Mouse (Mus musculus) MEL (cell line): ENCODE results near the gene Syt8. TPM values are rescaled to one million over a fixed set of nuclear protein-coding genes. Genes with fewer than 3 reads are reported as not detected.

Experiments used
- DNase-seq: peaks from one replicate; pipeline ENCODE4 v3.0.0; 2011; ENCODE audit warnings: low read depth, low spot score
- H3K27ac ChIP-seq: 2 replicates; pipeline ENCODE4 v1.5.1; 2012; ENCODE audit warnings: low read depth, mild to moderate bottlenecking, control low read depth, low read length, moderate library complexity; ENCODE audit not compliant: control insufficient read depth
- H3K27me3 ChIP-seq, 2 experiments: fragments of 150-350 bp in 1 of 2; sonication (generic) in 1 of 2; 2 replicates each; pipeline ENCODE4 v1.6.1; 2012; ENCODE audit warnings: low read length in 2 of 2, mild to moderate bottlenecking in 2 of 2, improper control_type of control experiment in 1 of 2, moderate library complexity in 1 of 2; ENCODE audit not compliant: insufficient read depth in 2 of 2, control insufficient read depth in 1 of 2
- H3K36me3 ChIP-seq, 2 experiments: 2 replicates each; pipeline ENCODE4 v1.6.1; 2012 to 2014; ENCODE audit warnings: low read length in 2 of 2, improper control_type of control experiment in 1 of 2, inconsistent platforms in 1 of 2, mild to moderate bottlenecking in 1 of 2; ENCODE audit not compliant: insufficient read depth in 2 of 2, control insufficient read depth in 1 of 2
- H3K4me1 ChIP-seq, 2 experiments: fragments of 150-350 bp in 1 of 2; sonication (generic) in 1 of 2; 2 replicates each; pipeline ENCODE4 v1.6.1; 2012; ENCODE audit warnings: low read length in 2 of 2, improper control_type of control experiment in 1 of 2, mild to moderate bottlenecking in 1 of 2; ENCODE audit not compliant: insufficient read depth in 2 of 2, control insufficient read depth in 1 of 2
- H3K4me3 ChIP-seq, 2 experiments: fragments of 150-350 bp in 1 of 2; sonication (generic) in 1 of 2; 2 replicates each; pipeline ENCODE4 v1.5.1; 2012; ENCODE audit warnings: low read depth in 2 of 2, low read length in 2 of 2, mild to moderate bottlenecking in 2 of 2, moderate library complexity in 2 of 2, control low read depth in 1 of 2, improper control_type of control experiment in 1 of 2; ENCODE audit not compliant: control insufficient read depth in 1 of 2, insufficient read depth in 1 of 2
- H3K79me2 ChIP-seq: 2 replicates; pipeline ENCODE4 v1.6.1; 2012; ENCODE audit warnings: mild to moderate bottlenecking, low read length, moderate library complexity; ENCODE audit not compliant: control insufficient read depth, poor library complexity, insufficient read depth
- H3K9ac ChIP-seq: 2 replicates; pipeline ENCODE4 v1.6.1; 2012; ENCODE audit warnings: low read depth, mild to moderate bottlenecking, control low read depth, low read length, moderate library complexity; ENCODE audit not compliant: control insufficient read depth, poor library complexity, severe bottlenecking
- H3K9me3 ChIP-seq: fragments of 150-350 bp; sonication (generic); replicated peaks from 2 replicates; pipeline ENCODE4 v1.6.1; 2012; ENCODE audit warnings: mild to moderate bottlenecking, low read length, improper control_type of control experiment, moderate library complexity; ENCODE audit not compliant: insufficient read depth
- BHLHE40 ChIP-seq: IDR thresholded peaks from 2 replicates; pipeline ENCODE4 v1.6.1; 2012; ENCODE audit warnings: low read depth, mild to moderate bottlenecking, inconsistent platforms, low read length, improper control_type of control experiment, borderline replicate concordance
- CHD1 ChIP-seq: IDR thresholded peaks from 2 replicates; pipeline ENCODE4 v1.6.1; 2012; ENCODE audit warnings: low read depth, mild to moderate bottlenecking, inconsistent platforms, low read length, improper control_type of control experiment
- E2F4 ChIP-seq: IDR thresholded peaks from 2 replicates; pipeline ENCODE4 v1.6.1; 2011; ENCODE audit warnings: low read depth, low read length, improper control_type of control experiment, borderline replicate concordance
- ELF1 ChIP-seq: IDR thresholded peaks from 2 replicates; pipeline ENCODE4 v1.6.1; 2014; ENCODE audit warnings: low read depth, mild to moderate bottlenecking, inconsistent platforms, low read length, improper control_type of control experiment, moderate library complexity
- EP300 ChIP-seq, 2 experiments: IDR thresholded peaks; 2 replicates each; pipeline ENCODE4 v1.6.1; 2011; ENCODE audit warnings: improper control_type of control experiment in 2 of 2, low read length in 2 of 2, low read depth in 1 of 2, mild to moderate bottlenecking in 1 of 2
- ETS1 ChIP-seq: IDR thresholded peaks from 2 replicates; pipeline ENCODE4 v1.6.1; 2012; ENCODE audit warnings: low read depth, mild to moderate bottlenecking, inconsistent platforms, low read length, improper control_type of control experiment, moderate library complexity
- GABPA ChIP-seq: IDR thresholded peaks from 2 replicates; pipeline ENCODE4 v1.6.1; 2012; ENCODE audit warnings: low read depth, mild to moderate bottlenecking, inconsistent platforms, low read length, improper control_type of control experiment, moderate library complexity
- GATA1 ChIP-seq: IDR thresholded peaks from 2 replicates; pipeline ENCODE4 v1.6.1; 2011; ENCODE audit warnings: low read depth, low read length, improper control_type of control experiment
- JUND ChIP-seq: IDR thresholded peaks from 2 replicates; pipeline ENCODE4 v1.6.1; 2011; ENCODE audit warnings: low read depth, mild to moderate bottlenecking, improper control_type of control experiment, low read length
- MAZ ChIP-seq: IDR thresholded peaks from 2 replicates; pipeline ENCODE4 v1.6.1; 2012; ENCODE audit warnings: low read depth, mild to moderate bottlenecking, inconsistent platforms, low read length, improper control_type of control experiment
- MXI1 ChIP-seq: IDR thresholded peaks from 2 replicates; pipeline ENCODE4 v1.6.1; 2011; ENCODE audit warnings: mild to moderate bottlenecking, low read depth, low read length, improper control_type of control experiment
- MYC ChIP-seq: IDR thresholded peaks from 2 replicates; pipeline ENCODE4 v1.6.1; 2011; ENCODE audit warnings: low read depth, mild to moderate bottlenecking, low read length, improper control_type of control experiment, moderate library complexity
- NELFE ChIP-seq: IDR thresholded peaks from 2 replicates; pipeline ENCODE4 v1.6.1; 2011; ENCODE audit warnings: low read depth, low read length, improper control_type of control experiment
- NRF1 ChIP-seq: IDR thresholded peaks from 2 replicates; pipeline ENCODE4 v1.6.1; 2014; ENCODE audit warnings: low read depth, mild to moderate bottlenecking, inconsistent platforms, low read length, improper control_type of control experiment, moderate library complexity; ENCODE audit not compliant: poor library complexity, insufficient read depth, severe bottlenecking
- POLR2A ChIP-seq, 2 experiments: IDR thresholded peaks; 2 replicates each; pipeline ENCODE4 v1.6.1; 2011 to 2012; ENCODE audit warnings: low read length in 2 of 2, mild to moderate bottlenecking in 2 of 2, control low read depth in 1 of 2, improper control_type of control experiment in 1 of 2, low read depth in 1 of 2, moderate library complexity in 1 of 2; ENCODE audit not compliant: control insufficient read depth in 1 of 2, insufficient read depth in 1 of 2, poor library complexity in 1 of 2
- POLR2AphosphoS5 ChIP-seq: IDR thresholded peaks from 2 replicates; pipeline ENCODE4 v1.6.1; 2012; ENCODE audit warnings: low read depth, borderline replicate concordance, mild to moderate bottlenecking, inconsistent platforms, low read length, moderate library complexity, mixed read lengths
- RAD21 ChIP-seq: IDR thresholded peaks from 2 replicates; pipeline ENCODE4 v1.6.1; 2011; ENCODE audit warnings: mild to moderate bottlenecking, low read depth, low read length, improper control_type of control experiment
- SMC3 ChIP-seq: IDR thresholded peaks from 2 replicates; pipeline ENCODE4 v1.6.1; 2011; ENCODE audit warnings: low read depth, low read length, improper control_type of control experiment
- TBP ChIP-seq: IDR thresholded peaks from 2 replicates; pipeline ENCODE4 v1.8.0; 2011; ENCODE audit warnings: low read depth, low read length, improper control_type of control experiment
- TCF12 ChIP-seq: IDR thresholded peaks from 2 replicates; pipeline ENCODE4 v1.6.1; 2014; ENCODE audit warnings: low read depth, mild to moderate bottlenecking, inconsistent platforms, low read length, improper control_type of control experiment, moderate library complexity
- USF1 ChIP-seq: IDR thresholded peaks from 2 replicates; pipeline ENCODE4 v1.6.1; 2014; ENCODE audit warnings: low read depth, mild to moderate bottlenecking, inconsistent platforms, low read length, improper control_type of control experiment, moderate library complexity
- ZMIZ1 ChIP-seq: IDR thresholded peaks from 2 replicates; pipeline ENCODE4 v1.6.1; 2012; ENCODE audit warnings: low read depth, mild to moderate bottlenecking, inconsistent platforms, low read length, improper control_type of control experiment, moderate library complexity
- polyA plus RNA-seq, 2 experiments: library from polyadenylated mRNA; stranded (reverse) in 1 of 2; unstranded in 1 of 2; fragments of >175 nt in 1 of 2; fragments of >200 nt in 1 of 2; gene quantifications; 2 replicates each; pipeline versions ENCODE4 v1.2.1 to v1.2.4; 2012; ENCODE audit warnings: low replicate concordance in 2 of 2, low read depth in 1 of 2; ENCODE audit not compliant: insufficient read length in 2 of 2, insufficient read depth in 1 of 2, missing spikeins in 1 of 2
- total RNA-seq: library from RNA; depleted of rRNA; stranded (reverse); fragments of 300-350 nt; gene quantifications from 2 replicates; pipeline ENCODE4 v1.2.3, GENCODE M21; 2012

Gene Syt8
- total and polyA plus RNA-seq, 3 experiments: not detected

- H3K27ac ChIP-seq: no peak overlapping the region
- TF ChIP-seq NELFE (no peak), JUND (no peak), POLR2AphosphoS5 (no peak), USF1 (peak; percentile 26; the same call in 1 of the 2 replicates), RAD21 (no peak)
Observed at GRCm38 (mm10) chr7:142449038-142449617, 14.5 kb downstream of the Syt8 start.

GRCm38 (mm10) chr7:142454706-142455105 lies 20.1 kb downstream of the Syt8 start:
- no peaks in the 10 kb centered on the region for H3K9me3 ChIP-seq
- H3K9ac ChIP-seq: no peak overlapping the region
- H3K4me1 ChIP-seq: no peaks in the 10 kb centered on the region
- H3K4me3 ChIP-seq: no peak overlapping the region
- no peaks in the 10 kb centered on the region for H3K36me3 ChIP-seq
- no peak overlapping the region for H3K27ac ChIP-seq
- H3K27me3 ChIP-seq: peaks cover 0 to 2% of the 10 kb centered on the region in 2 experiments; a peak in 2 of 4 replicates
- no peak for DNase-seq
- TF ChIP-seq POLR2A (IDR thresholded peaks at IDR 0.05; ENCODE audit: control insufficient read depth in 1 of 2, insufficient read depth in 1 of 2, low read depth in 1 of 2, low read length in 2 of 2, poor library complexity in 1 of 2): no peak
- TF ChIP-seq ETS1: no peak
- TF ChIP-seq ZMIZ1: no peak
- no peak for TF ChIP-seq MXI1
- TF ChIP-seq BHLHE40: no peak
- no peak for TF ChIP-seq CHD1
- TF ChIP-seq TCF12: no peak
- TF ChIP-seq NRF1: no peak
- TF ChIP-seq E2F4: no peak
- no peak for TF ChIP-seq POLR2AphosphoS5
- TF ChIP-seq TBP: no peak
- TF ChIP-seq GABPA: no peak
- no peak for TF ChIP-seq MAZ
- no peak for TF ChIP-seq GATA1
- no peak for TF ChIP-seq EP300 (IDR thresholded peaks at IDR 0.05; ENCODE audit: low read depth in 1 of 2, low read length in 2 of 2)
- no peak for TF ChIP-seq SMC3
- no peak for TF ChIP-seq ELF1
- TF ChIP-seq MYC: no peak
- H3K79me2 ChIP-seq: no peaks in the 10 kb centered on the region

More at GRCm38 (mm10) chr7:142449038-142449617, 14.5 kb downstream of the Syt8 start:
- no peaks in the 10 kb centered on the region; a peak in 1 of 4 replicates for H3K4me1 ChIP-seq
- no peak overlapping the region for H3K4me3 ChIP-seq
- no peak overlapping the region for H3K9ac ChIP-seq
- no peaks in the 10 kb centered on the region for H3K79me2 ChIP-seq
- no peaks in the 10 kb centered on the region for H3K9me3 ChIP-seq
- H3K27me3 ChIP-seq: peaks cover 0 to 4% of the 10 kb centered on the region in 2 experiments; a peak in 2 of 4 replicates
- H3K36me3 ChIP-seq: no peaks in the 10 kb centered on the region
- no peak for DNase-seq
